In genomic region chrX:142818057-142818682, GRCm38 (mm10) we compare ENCODE assay signal across 9 mouse cellular contexts.
DNase-seq lines count a peak whose midpoint lies in the region; ATAC-seq and TF ChIP-seq lines count a peak whose summit lies in the region.
"Had no signal": no experiment of that assay in that cellular context is flagged by ENCODE, and none has a peak within 500 bp of the region (broad histone marks: within the 10 kb centered on the region; RNA-seq: fewer than 3 reads in every experiment).

No protein-coding gene starts in this region.

- H3K4me3 ChIP-seq in kidney, embryonic 16.5 days (ENCODE audit: low read length), result no peak overlapping the region
- H3K4me3 ChIP-seq in hindbrain, postnatal 0 days (ENCODE audit: low read length), result no peak overlapping the region
- no peak overlapping the region for H3K4me3 ChIP-seq in lung, postnatal 0 days (ENCODE audit: low read depth, low read length)
- H3K4me3 ChIP-seq: embryonic facial prominence, embryonic 15.5 days had no signal

- no peak overlapping the region for H3K4me2 ChIP-seq in kidney, embryonic 16.5 days (replicated peaks; ENCODE audit: low read depth, low read length)
- H3K4me2 ChIP-seq in hindbrain, postnatal 0 days (ENCODE audit: low read depth, low read length), result no peak overlapping the region
- no peak overlapping the region for H3K4me2 ChIP-seq in lung, postnatal 0 days (replicated peaks; ENCODE audit: low read depth, low read length)
- H3K4me2 ChIP-seq: embryonic facial prominence, embryonic 15.5 days had no signal

- ATAC-seq in kidney, embryonic 16.5 days (ENCODE audit: low FRiP score, low TSS enrichment), result no peak
- ATAC-seq in hindbrain, postnatal 0 days, result peak; percentile 36; the same call in 1 of the 2 replicates
- no peak for ATAC-seq in lung, postnatal 0 days
- no peak for ATAC-seq in inflammation-experienced regulatory T-cells, adult 6 months

- peak; percentile 75 for TF ChIP-seq CTCF in hindbrain, postnatal 0 days (IDR thresholded peaks at IDR 0.05; ENCODE audit: low read depth)
- TF ChIP-seq CTCF in lung, postnatal 0 days (IDR thresholded peaks at IDR 0.05), result peak; percentile 75

- no peaks in the 10 kb centered on the region for H3K9me3 ChIP-seq in kidney, embryonic 16.5 days (ENCODE audit: low read length)
- H3K9me3 ChIP-seq in hindbrain, postnatal 0 days (ENCODE audit: low read length), result no peaks in the 10 kb centered on the region
- no peaks in the 10 kb centered on the region for H3K9me3 ChIP-seq in lung, postnatal 0 days (ENCODE audit: low read length)
- H3K9me3 ChIP-seq: embryonic facial prominence, embryonic 15.5 days had no signal

- peak; percentile 35 for DNase-seq in kidney, adult 11 months
- peak; percentile 31 for DNase-seq in ES-CJ7 (ENCODE audit: low read depth, low spot score)
- peak; percentile 66 for DNase-seq in cerebellum, adult 9-10 months
- peak; percentile 57 for DNase-seq in hindbrain, postnatal 0 days (ENCODE audit: low spot score)
- DNase-seq in lung, postnatal 0 days (ENCODE audit: low spot score), result peak; percentile 37
- peak; percentile 33 to 59 for DNase-seq in right cerebral cortex, postnatal 10 days (ENCODE audit: low spot score in 2 of 2)

- H3K9ac ChIP-seq in kidney, embryonic 16.5 days (replicated peaks; ENCODE audit: low read length), result no peak overlapping the region
- no peak overlapping the region for H3K9ac ChIP-seq in hindbrain, postnatal 0 days (replicated peaks; ENCODE audit: low read length)
- no peak overlapping the region for H3K9ac ChIP-seq in lung, postnatal 0 days (replicated peaks; ENCODE audit: low read depth)
- H3K9ac ChIP-seq: embryonic facial prominence, embryonic 15.5 days had no signal

- no peaks in the 10 kb centered on the region for H3K4me1 ChIP-seq in kidney, embryonic 16.5 days (ENCODE audit: insufficient read depth, low read length)
- H3K4me1 ChIP-seq in hindbrain, postnatal 0 days (ENCODE audit: insufficient read depth, low read length), result no peaks in the 10 kb centered on the region
- H3K4me1 ChIP-seq in lung, postnatal 0 days (ENCODE audit: insufficient read depth, low read depth, low read length), result no peaks in the 10 kb centered on the region
- H3K4me1 ChIP-seq: embryonic facial prominence, embryonic 15.5 days had no signal

- H3K27me3 ChIP-seq in kidney, embryonic 16.5 days (ENCODE audit: insufficient read depth, low read length), result no peaks in the 10 kb centered on the region
- H3K27me3 ChIP-seq in hindbrain, postnatal 0 days (ENCODE audit: insufficient read depth, low read length), result no peaks in the 10 kb centered on the region
- H3K27me3 ChIP-seq in lung, postnatal 0 days (replicated peaks; ENCODE audit: insufficient read depth, low read length), result no peaks in the 10 kb centered on the region
- H3K27me3 ChIP-seq: embryonic facial prominence, embryonic 15.5 days had no signal

- no peaks in the 10 kb centered on the region for H3K36me3 ChIP-seq in kidney, embryonic 16.5 days (ENCODE audit: insufficient read depth, low read length)
- H3K36me3 ChIP-seq in hindbrain, postnatal 0 days (ENCODE audit: insufficient read depth, low read length), result no peaks in the 10 kb centered on the region
- no peaks in the 10 kb centered on the region for H3K36me3 ChIP-seq in lung, postnatal 0 days (ENCODE audit: insufficient read depth, low read length)
- H3K36me3 ChIP-seq: embryonic facial prominence, embryonic 15.5 days had no signal

- H3K27ac ChIP-seq in kidney, embryonic 16.5 days (ENCODE audit: low read length), result no peak overlapping the region
- no peak overlapping the region for H3K27ac ChIP-seq in hindbrain, postnatal 0 days
- no peak overlapping the region for H3K27ac ChIP-seq in lung, postnatal 0 days (ENCODE audit: low read length)
- H3K27ac ChIP-seq: embryonic facial prominence, embryonic 15.5 days had no signal

- 45% methylated on average over 10 of the region's 10 CpGs for WGBS in kidney, embryonic 16.5 days
- WGBS in hindbrain, postnatal 0 days, result 45% methylated on average over 10 of the region's 10 CpGs
- WGBS in lung, postnatal 0 days, result 41% methylated on average over 10 of the region's 10 CpGs

- TF ChIP-seq EP300 in lung, postnatal 0 days (IDR thresholded peaks at IDR 0.05), result no peak
